Mouse (Mus musculus): ENCODE data around the gene Crygb. TPM values are rescaled to one million over a fixed set of nuclear protein-coding genes. Genes with fewer than 3 reads are reported as not detected.
A peak's percentile ranks its signal among the peaks of the same experiment; 100 is the strongest.

Gene Crygb
- polyA plus RNA-seq, 2 experiments: 0.29 TPM; not detected in 1

GRCm38 (mm10) chr1:65048781-65049180 is 33.3 kb downstream of the Crygb start:
- peak; percentile 63; the same call in 1 of the 2 replicates for ATAC-seq (ENCODE audit: low FRiP score, low read depth)
- TF ChIP-seq POLR2A (IDR thresholded peaks at IDR 0.05; ENCODE audit: borderline replicate concordance, extremely low read depth, insufficient read depth, insufficient read length): no peak
- peak; percentile 40 for DNase-seq (ENCODE audit: low spot score)
- H3K9me3 ChIP-seq (ENCODE audit: control insufficient read depth, low read length): no peaks in the 10 kb centered on the region
- H3K4me3 ChIP-seq (replicated peaks; ENCODE audit: low read length): no peak overlapping the region
- 52% methylated on average over 12 of the region's 12 CpGs for WGBS
- H3K9ac ChIP-seq (ENCODE audit: low read depth, low read length, severe bottlenecking): no peak overlapping the region
- no peak overlapping the region for H3K27ac ChIP-seq (replicated peaks; ENCODE audit: low read depth, low read length)
- H3K4me1 ChIP-seq (ENCODE audit: control insufficient read depth, insufficient read depth, low read length): no peaks in the 10 kb centered on the region
- no peaks in the 10 kb centered on the region for H3K36me3 ChIP-seq (ENCODE audit: control insufficient read depth, insufficient read depth, low read length)
- no peak overlapping the region for H3K4me2 ChIP-seq (replicated peaks; ENCODE audit: low read depth, low read length, severe bottlenecking)
- no peaks in the 10 kb centered on the region for H3K27me3 ChIP-seq (ENCODE audit: control insufficient read depth, insufficient read depth, low read length)

GRCm38 (mm10) chr1:65046401-65047109 is 35.5 kb downstream of the Crygb start:
- Histone ChIP-seq H3K9me3 (ENCODE audit: control insufficient read depth, low read length) (no peaks in the 10 kb centered on the region), H3K4me1 (ENCODE audit: control insufficient read depth, insufficient read depth, low read length) (no peaks in the 10 kb centered on the region), H3K27me3 (ENCODE audit: control insufficient read depth, insufficient read depth, low read length) (no peaks in the 10 kb centered on the region), H3K9ac (ENCODE audit: low read depth, low read length, severe bottlenecking) (no peak overlapping the region), H3K27ac (replicated peaks; ENCODE audit: low read depth, low read length) (no peak overlapping the region), H3K36me3 (ENCODE audit: control insufficient read depth, insufficient read depth, low read length) (no peaks in the 10 kb centered on the region), H3K4me2 (replicated peaks; ENCODE audit: low read depth, low read length, severe bottlenecking) (no peak overlapping the region), H3K4me3 (replicated peaks; ENCODE audit: low read length) (no peak overlapping the region)
- no peak for ATAC-seq (ENCODE audit: low FRiP score, low read depth)
- DNase-seq (ENCODE audit: low spot score): peak; percentile 64
- no peak for TF ChIP-seq POLR2A (IDR thresholded peaks at IDR 0.05; ENCODE audit: borderline replicate concordance, extremely low read depth, insufficient read depth, insufficient read length)
- WGBS: 40% methylated on average over 8 of the region's 8 CpGs

- WGBS: 93% methylated on average over 2 of the region's 2 CpGs
- ATAC-seq (ENCODE audit: low FRiP score, low read depth): no peak
Measured at GRCm38 (mm10) chr1:65043433-65043832, 38.7 kb downstream of the Crygb start.

DNA sequence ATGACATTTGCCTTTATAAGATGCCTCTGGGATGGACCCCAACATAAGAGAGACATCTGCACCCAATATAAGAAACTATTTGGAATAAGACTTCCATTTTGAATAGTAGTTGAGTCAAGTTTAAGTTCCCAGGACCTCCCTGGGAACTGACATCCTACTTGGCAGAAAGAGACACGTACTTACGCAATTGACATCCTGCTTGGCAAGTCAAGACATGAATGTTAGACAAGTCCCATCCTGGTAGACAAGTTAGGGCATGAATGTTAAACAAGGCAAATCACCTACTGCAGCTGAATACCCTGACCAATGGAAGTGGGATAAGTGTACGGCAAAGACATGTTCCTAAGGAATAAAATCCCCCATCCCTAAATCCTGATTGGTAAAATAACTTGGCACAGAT is 40.3 kb downstream of the Crygb start:
- no peak for DNase-seq (ENCODE audit: low spot score)
- no peak for TF ChIP-seq POLR2A (IDR thresholded peaks at IDR 0.05; ENCODE audit: borderline replicate concordance, extremely low read depth, insufficient read depth, insufficient read length)
- ATAC-seq (ENCODE audit: low FRiP score, low read depth): no peak
- no peak overlapping the region for H3K9ac ChIP-seq (ENCODE audit: low read depth, low read length, severe bottlenecking)
- H3K27me3 ChIP-seq (ENCODE audit: control insufficient read depth, insufficient read depth, low read length): no peaks in the 10 kb centered on the region
- no peak overlapping the region for H3K4me3 ChIP-seq (replicated peaks; ENCODE audit: low read length)
- no peak overlapping the region for H3K27ac ChIP-seq (replicated peaks; ENCODE audit: low read depth, low read length)
- no peaks in the 10 kb centered on the region for H3K4me1 ChIP-seq (ENCODE audit: control insufficient read depth, insufficient read depth, low read length)
- H3K36me3 ChIP-seq (ENCODE audit: control insufficient read depth, insufficient read depth, low read length): no peaks in the 10 kb centered on the region
- H3K9me3 ChIP-seq (ENCODE audit: control insufficient read depth, low read length): no peaks in the 10 kb centered on the region
- 90% methylated on average over 3 of the region's 3 CpGs for WGBS
- no peak overlapping the region for H3K4me2 ChIP-seq (replicated peaks; ENCODE audit: low read depth, low read length, severe bottlenecking)

More at GRCm38 (mm10) chr1:65043433-65043832, 38.7 kb downstream of the Crygb start:
- no peaks in the 10 kb centered on the region for H3K4me1 ChIP-seq (ENCODE audit: control insufficient read depth, insufficient read depth, low read length)
- no peaks in the 10 kb centered on the region for H3K36me3 ChIP-seq (ENCODE audit: control insufficient read depth, insufficient read depth, low read length)
- H3K27me3 ChIP-seq (ENCODE audit: control insufficient read depth, insufficient read depth, low read length): no peaks in the 10 kb centered on the region
- DNase-seq (ENCODE audit: low spot score): no peak
- H3K4me3 ChIP-seq (replicated peaks; ENCODE audit: low read length): no peak overlapping the region
- no peak overlapping the region for H3K4me2 ChIP-seq (replicated peaks; ENCODE audit: low read depth, low read length, severe bottlenecking)
- no peak for TF ChIP-seq POLR2A (IDR thresholded peaks at IDR 0.05; ENCODE audit: borderline replicate concordance, extremely low read depth, insufficient read depth, insufficient read length)
- no peak overlapping the region for H3K27ac ChIP-seq (replicated peaks; ENCODE audit: low read depth, low read length)
- H3K9me3 ChIP-seq (ENCODE audit: control insufficient read depth, low read length): no peaks in the 10 kb centered on the region
- H3K9ac ChIP-seq (ENCODE audit: low read depth, low read length, severe bottlenecking): no peak overlapping the region

GRCm38 (mm10) chr1:65040806-65041205 is 41.3 kb downstream of the Crygb start:
- no peak for ATAC-seq (ENCODE audit: low FRiP score, low read depth)
- Histone ChIP-seq H3K9me3 (ENCODE audit: control insufficient read depth, low read length) (no peaks in the 10 kb centered on the region), H3K27me3 (ENCODE audit: control insufficient read depth, insufficient read depth, low read length) (no peaks in the 10 kb centered on the region), H3K4me3 (replicated peaks; ENCODE audit: low read length) (no peak overlapping the region), H3K9ac (ENCODE audit: low read depth, low read length, severe bottlenecking) (no peak overlapping the region), H3K4me2 (replicated peaks; ENCODE audit: low read depth, low read length, severe bottlenecking) (no peak overlapping the region), H3K36me3 (ENCODE audit: control insufficient read depth, insufficient read depth, low read length) (no peaks in the 10 kb centered on the region), H3K27ac (replicated peaks; ENCODE audit: low read depth, low read length) (no peak overlapping the region), H3K4me1 (ENCODE audit: control insufficient read depth, insufficient read depth, low read length) (no peaks in the 10 kb centered on the region)
- DNase-seq (ENCODE audit: low spot score): no peak
- WGBS: 69% methylated on average over 6 of the region's 6 CpGs
- TF ChIP-seq POLR2A (IDR thresholded peaks at IDR 0.05; ENCODE audit: borderline replicate concordance, extremely low read depth, insufficient read depth, insufficient read length): no peak

Measured in limb, embryonic 14.5 days (tissue).